Mouse (Mus musculus): ENCODE data around the gene Rnf7. TPM values are rescaled to one million over a fixed set of nuclear protein-coding genes. Genes with fewer than 3 reads are reported as not detected.

Rnf7 gene
- polyA plus RNA-seq, 1 experiment from 2014 or later = 239 TPM

GRCm38 (mm10) chr9:96437805-96438333 lies 40.6 kb downstream of the Rnf7 start:
- Histone ChIP-seq H3K27me3 (peaks cover 19% of the 10 kb centered on the region), H3K36me3 (no peaks in the 10 kb centered on the region), H3K4me3 (replicated peaks) (peak overlapping the region; percentile 43), H3K4me2 (replicated peaks) (peak overlapping the region; percentile 79), H3K27ac (peak overlapping the region; percentile 74), H3K9ac (replicated peaks) (peak overlapping the region; percentile 70), H3K4me1 (replicated peaks) (peaks cover 30% of the 10 kb centered on the region), H3K9me3 (no peaks in the 10 kb centered on the region)
- ATAC-seq = peak; percentile 72
- under 1% methylated on average over 25 of the region's 25 CpGs for WGBS

DNA sequence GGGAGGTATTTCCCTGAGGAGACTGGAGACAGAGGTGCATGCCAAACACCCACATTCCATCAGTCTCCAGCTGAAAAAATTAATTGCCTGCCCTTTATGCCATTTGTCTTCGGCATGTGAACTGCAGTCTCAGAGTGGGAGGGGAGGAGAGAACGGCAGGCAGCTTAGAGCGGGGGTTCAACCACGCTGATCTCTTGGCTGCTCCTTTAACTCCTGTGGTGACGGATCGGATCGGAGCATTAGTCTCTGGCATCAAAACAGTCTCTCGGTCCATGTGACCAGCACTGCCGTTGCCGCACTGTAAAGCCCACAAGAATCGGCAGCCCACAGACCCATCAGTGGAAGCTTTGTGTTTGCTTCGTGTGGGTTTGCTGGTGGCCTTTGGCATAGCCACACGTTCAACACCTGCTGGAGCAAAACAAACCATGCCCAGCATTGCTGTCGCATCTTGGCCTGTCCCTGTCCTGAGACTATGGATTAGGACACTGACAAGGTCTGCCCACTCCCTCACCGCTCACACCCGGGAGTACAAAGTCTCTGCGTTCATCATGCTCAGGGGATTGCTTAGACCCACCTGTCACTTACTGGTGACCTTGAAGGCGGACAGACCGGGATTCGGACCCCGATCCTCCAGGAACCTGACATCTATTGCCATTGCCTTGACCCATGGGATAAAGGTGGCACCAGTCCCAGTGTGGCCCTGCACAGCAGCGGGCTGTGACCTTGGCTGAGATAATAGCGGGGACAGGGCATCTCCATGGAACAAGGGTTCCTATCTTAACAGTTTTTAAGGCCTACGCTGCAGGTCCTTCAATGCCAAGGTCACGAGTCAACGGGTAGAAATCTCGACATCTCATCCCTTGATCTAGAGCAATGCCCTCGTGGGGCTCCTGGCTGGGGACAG lies 41.3 kb downstream of the Rnf7 start:
- peak overlapping the region; percentile 70 for H3K9ac ChIP-seq (replicated peaks)
- no peaks in the 10 kb centered on the region for H3K9me3 ChIP-seq
- peak overlapping the region; percentile 74; the same call in 1 of the 2 replicates for H3K27ac ChIP-seq
- ATAC-seq = peak; percentile 46
- H3K4me2 ChIP-seq (replicated peaks) = peak overlapping the region; percentile 79
- peak overlapping the region; percentile 43 for H3K4me3 ChIP-seq (replicated peaks)
- peaks cover 28% of the 10 kb centered on the region for H3K4me1 ChIP-seq (replicated peaks)
- WGBS = 5% methylated on average over 28 of the region's 28 CpGs
- peaks cover 19% of the 10 kb centered on the region for H3K27me3 ChIP-seq
- no peaks in the 10 kb centered on the region for H3K36me3 ChIP-seq

DNA sequence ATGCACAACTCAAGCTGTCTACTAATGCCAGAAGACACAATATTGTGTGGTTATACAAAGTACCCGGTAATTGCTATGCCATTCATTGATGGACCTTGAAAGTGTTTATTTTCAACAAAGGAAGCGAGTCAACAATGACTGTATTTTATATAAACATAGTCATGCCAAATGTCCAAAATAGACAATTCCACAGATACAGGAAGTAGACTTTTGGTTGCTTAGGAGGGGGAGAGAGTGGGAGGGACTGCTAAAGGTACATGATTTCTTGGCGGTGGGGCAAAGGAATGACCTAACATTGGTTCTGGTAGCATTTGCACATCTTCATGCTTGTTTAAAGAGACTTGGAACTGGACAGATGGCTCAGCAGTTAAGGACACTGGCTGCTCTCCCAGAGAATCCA lies 45.9 kb downstream of the Rnf7 start:
- WGBS = 89% methylated on average over 3 of the region's 3 CpGs
- no peak for ATAC-seq
- peaks cover 12% of the 10 kb centered on the region for H3K4me1 ChIP-seq (replicated peaks)
- no peaks in the 10 kb centered on the region for H3K9me3 ChIP-seq
- no peak overlapping the region for H3K4me3 ChIP-seq (replicated peaks)
- H3K27ac ChIP-seq = no peak overlapping the region
- H3K36me3 ChIP-seq = no peaks in the 10 kb centered on the region
- H3K27me3 ChIP-seq = no peaks in the 10 kb centered on the region
- no peak overlapping the region for H3K9ac ChIP-seq (replicated peaks)
- no peak overlapping the region for H3K4me2 ChIP-seq (replicated peaks)

DNA sequence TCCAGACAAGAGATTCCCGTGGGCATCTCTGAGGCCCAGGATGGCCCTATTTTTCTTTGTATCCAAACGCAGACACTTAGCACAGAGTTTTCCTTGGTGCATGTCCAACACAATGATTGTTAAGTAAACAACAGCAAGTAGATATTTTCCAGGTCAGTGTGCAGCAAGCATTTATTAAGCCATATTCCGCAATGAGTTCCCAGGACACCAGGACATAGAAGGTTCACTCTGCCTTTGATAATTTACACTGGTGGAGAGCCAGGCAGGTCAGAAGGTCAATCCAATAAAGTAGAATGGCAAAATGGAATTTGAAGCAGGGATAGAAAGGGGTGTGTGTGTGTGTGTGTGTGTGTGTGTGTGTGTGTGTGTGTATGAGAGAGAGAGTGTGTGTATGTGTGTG lies 47.4 kb downstream of the Rnf7 start:
- Histone ChIP-seq H3K27ac (no peak overlapping the region), H3K9ac (replicated peaks) (no peak overlapping the region), H3K4me3 (replicated peaks) (no peak overlapping the region), H3K27me3 (no peaks in the 10 kb centered on the region), H3K9me3 (no peaks in the 10 kb centered on the region), H3K4me1 (replicated peaks) (no peaks in the 10 kb centered on the region), H3K4me2 (replicated peaks) (no peak overlapping the region), H3K36me3 (no peaks in the 10 kb centered on the region)
- ATAC-seq = no peak
- 70% methylated on average over 3 of the region's 3 CpGs for WGBS

GRCm38 (mm10) chr9:96428336-96429046 lies 50.0 kb downstream of the Rnf7 start:
- H3K4me1 ChIP-seq (replicated peaks) = no peaks in the 10 kb centered on the region
- no peak overlapping the region for H3K27ac ChIP-seq
- no peak overlapping the region for H3K4me3 ChIP-seq (replicated peaks)
- H3K4me2 ChIP-seq (replicated peaks) = no peak overlapping the region
- no peak for ATAC-seq
- H3K9me3 ChIP-seq = no peaks in the 10 kb centered on the region
- H3K27me3 ChIP-seq = no peaks in the 10 kb centered on the region
- H3K36me3 ChIP-seq = no peaks in the 10 kb centered on the region
- WGBS = 90% methylated on average over 17 of the region's 17 CpGs
- no peak overlapping the region for H3K9ac ChIP-seq (replicated peaks)

DNA sequence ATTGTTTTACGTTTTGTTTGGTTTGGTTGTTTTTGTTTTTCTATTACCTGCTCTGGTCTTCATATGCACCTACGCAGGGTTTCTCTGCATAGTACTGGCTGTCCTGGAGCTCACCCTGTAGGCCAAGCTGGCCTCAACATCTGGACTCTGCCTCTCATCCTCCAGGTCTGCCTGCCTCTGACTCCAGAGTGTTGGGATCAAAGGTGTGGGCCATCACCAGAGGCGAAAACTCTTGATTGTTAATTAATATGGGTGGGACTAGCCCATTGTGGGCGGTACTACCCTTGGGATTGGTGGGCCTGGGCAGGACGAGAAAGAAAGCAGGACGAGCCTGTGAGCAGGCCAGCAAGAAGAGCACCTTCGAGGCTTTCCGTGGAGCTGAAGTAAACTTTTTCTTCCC lies 54.4 kb downstream of the Rnf7 start:
- H3K4me1 ChIP-seq (replicated peaks) = no peaks in the 10 kb centered on the region
- no peaks in the 10 kb centered on the region for H3K36me3 ChIP-seq
- no peak overlapping the region for H3K4me2 ChIP-seq (replicated peaks)
- no peaks in the 10 kb centered on the region for H3K9me3 ChIP-seq
- H3K9ac ChIP-seq (replicated peaks) = no peak overlapping the region
- no peak overlapping the region for H3K27ac ChIP-seq
- 46% methylated on average over 8 of the region's 8 CpGs for WGBS
- no peaks in the 10 kb centered on the region for H3K27me3 ChIP-seq
- no peak for ATAC-seq
- H3K4me3 ChIP-seq (replicated peaks) = no peak overlapping the region

Other genes starting within 250 kb of the Rnf7 start
- 168 and 178 TPM in 2 replicates for gene Atp1b3, start 114.2 kb downstream of the Rnf7 start, polyA plus RNA-seq (2015; fragmentation: Nextera tagmentation; extraction: Ambion mirVana)
- gene Gm28729, start 46.6 kb upstream of the Rnf7 start, polyA plus RNA-seq (2015; fragmentation: Nextera tagmentation; extraction: Ambion mirVana) = 0.10 TPM in 1 of 2 replicates, not detected in the other
- 15.8 and 16.7 TPM in 2 replicates for gene Rasa2, start 152.9 kb upstream of the Rnf7 start, polyA plus RNA-seq (2015; fragmentation: Nextera tagmentation; extraction: Ambion mirVana)

Measured in midbrain, embryonic 13.5 days (tissue).